Mouse (Mus musculus) urinary bladder, postnatal 10 days (tissue): ENCODE measurements around the gene Gm42906.

Experiments used
- DNase-seq: peaks from one replicate; pipeline ENCODE4 v3.0.0; 2022; ENCODE audit warnings: low spot score

Gene Gm42906

GRCm38 (mm10) chr5:151148079-151148478 lies 279.9 kb downstream of the Gm42906 start:
- no peak for DNase-seq

- DNase-seq: no peak
These were observed 282.2 kb downstream of the Gm42906 start for GRCm38 (mm10) chr5:151145807-151146206.

DNA sequence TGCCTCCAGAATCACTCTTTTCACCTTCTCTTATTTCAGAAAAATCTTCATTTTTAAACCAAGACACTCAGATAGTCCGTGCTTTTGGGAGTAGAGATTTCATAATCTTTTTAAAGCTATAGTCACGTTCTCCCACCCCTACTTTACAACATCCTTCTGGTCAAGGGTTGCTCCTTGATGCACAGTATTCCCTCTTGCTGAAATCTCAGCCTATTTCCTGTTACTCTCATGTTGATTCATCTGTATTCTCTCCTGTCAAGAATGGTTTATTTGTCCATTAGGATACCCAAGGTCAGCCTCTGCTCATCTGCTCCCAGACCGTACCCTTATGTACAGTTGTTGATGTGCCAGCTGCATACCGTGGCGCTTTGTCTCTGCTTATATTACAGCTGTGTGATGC lies 284.0 kb downstream of the Gm42906 start:
- DNase-seq: no peak

DNA sequence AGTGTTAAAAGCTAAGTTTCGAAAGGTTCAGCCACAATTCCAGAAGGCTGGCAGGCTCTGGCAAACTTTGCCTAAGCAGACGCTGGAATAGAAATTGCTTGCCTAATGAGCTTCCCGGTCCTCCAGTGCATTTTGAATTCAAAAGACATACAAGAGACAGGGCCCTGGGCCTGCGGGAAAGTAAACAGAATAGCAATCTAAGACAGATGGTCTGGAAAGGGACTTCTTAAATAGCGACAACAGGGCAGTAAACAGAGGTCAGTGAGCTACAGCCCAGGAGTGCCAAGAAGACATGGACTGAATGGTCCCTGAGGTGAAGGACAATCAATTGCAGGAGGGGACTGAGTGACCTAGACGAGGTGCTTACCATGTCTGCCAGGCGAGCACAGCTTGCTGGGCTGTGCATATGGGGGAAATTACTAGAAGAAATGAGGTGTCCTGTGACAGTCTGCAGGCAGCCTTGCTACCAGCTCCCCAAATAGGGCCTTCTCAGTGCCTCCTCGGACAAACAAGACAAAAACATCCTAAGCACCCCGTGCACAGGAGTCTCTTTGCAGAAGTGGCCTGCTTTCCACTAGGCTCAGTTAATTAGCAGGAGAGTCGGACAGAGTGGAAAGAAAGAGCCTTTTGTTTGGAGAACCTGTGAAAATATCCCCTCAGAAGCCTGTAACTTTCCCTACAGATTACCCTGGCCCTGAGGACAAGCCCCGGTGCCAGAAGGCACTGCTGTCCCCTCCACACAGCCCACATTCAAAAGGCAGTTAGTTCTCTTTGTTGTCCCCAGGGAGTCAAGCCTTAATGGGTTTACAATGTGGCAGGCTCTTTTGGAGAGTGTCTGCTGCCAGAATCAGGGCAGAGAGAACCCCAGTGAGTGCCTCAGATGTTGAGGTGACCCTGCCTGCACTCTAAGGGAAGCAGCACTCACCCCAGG lies 285.0 kb downstream of the Gm42906 start:
- no peak for DNase-seq

GRCm38 (mm10) chr5:151142241-151142640 lies 285.7 kb downstream of the Gm42906 start:
- DNase-seq: no peak

DNA sequence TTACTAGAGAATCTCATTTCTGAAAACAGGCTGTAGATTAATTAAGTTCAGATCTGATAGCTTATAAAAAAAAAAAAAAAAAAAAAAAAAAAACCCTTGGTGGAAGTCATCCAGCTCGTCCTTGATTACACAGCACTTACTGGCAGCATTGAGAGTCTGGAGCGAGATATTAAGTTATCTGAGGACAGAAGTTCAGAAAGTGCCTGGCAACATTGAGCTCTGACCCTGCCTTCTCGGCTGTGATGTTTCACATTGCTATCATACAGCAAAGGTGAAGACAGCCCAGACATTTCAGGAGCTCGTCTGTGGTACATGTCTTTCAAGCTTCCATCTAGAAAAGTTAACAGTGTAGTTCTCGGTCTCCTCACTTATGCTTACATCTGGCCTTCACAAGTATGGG lies 290.1 kb downstream of the Gm42906 start:
- DNase-seq: no peak

GRCm38 (mm10) chr5:151137311-151137710 lies 290.7 kb downstream of the Gm42906 start:
- no peak for DNase-seq

- DNase-seq: no peak
These were observed 292.0 kb downstream of the Gm42906 start for GRCm38 (mm10) chr5:151135965-151136364.

DNA sequence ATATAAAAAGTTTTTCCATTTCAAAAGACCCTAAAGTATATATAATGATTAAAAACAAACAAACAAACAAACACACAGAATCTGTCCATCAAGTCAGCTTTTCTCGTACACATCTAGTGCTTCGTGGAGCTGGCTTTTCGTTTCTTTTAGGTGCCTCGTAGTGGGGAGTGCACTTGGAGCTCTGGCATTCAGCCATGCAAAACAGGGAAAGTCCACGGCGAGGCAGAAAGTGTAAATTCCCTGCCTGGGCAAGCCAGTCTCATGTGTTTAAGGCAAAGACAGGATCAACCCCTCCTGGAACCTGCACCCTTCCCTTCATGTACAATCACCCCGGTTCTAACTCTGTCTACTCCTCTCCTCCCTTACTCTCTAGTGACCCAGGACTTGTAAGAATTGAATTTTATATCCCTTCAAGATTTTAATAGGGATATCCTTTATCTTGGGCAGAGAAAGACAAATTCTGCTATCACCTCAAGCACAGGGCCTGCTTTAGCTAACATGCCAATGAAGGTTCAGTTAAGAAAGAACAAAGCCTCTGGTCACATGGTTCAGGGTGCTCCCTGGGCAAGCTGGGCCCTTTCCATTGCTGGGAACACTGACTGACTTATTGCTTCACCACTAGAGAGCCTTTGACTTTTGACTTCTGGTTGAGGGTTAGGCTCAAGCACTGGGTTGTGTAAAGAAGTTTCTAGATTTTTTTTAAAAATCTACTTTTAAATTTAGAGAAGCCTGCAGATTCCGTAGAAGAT lies 292.7 kb downstream of the Gm42906 start:
- DNase-seq: no peak

- DNase-seq: no peak
These were observed 293.8 kb downstream of the Gm42906 start for GRCm38 (mm10) chr5:151134202-151134601.

DNA sequence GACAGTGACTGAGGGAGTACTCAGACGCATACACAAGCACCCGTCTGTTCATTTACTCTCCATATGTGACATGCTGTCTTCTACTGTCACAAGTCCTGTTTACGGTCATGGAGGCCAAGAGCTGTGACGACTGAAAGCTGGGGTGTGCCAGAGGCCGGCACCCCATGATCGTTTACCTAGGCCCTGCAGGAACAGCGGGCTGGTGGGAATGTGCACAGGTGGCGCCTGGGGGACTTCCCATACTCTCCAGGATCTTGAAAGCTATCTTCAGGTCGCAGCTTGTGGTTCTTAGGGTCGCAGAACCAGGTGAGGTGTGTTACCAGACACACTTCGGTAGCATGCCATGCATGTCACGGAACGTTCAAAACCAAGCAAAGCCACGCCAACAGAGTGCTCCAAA lies 294.2 kb downstream of the Gm42906 start:
- no peak for DNase-seq

DNA sequence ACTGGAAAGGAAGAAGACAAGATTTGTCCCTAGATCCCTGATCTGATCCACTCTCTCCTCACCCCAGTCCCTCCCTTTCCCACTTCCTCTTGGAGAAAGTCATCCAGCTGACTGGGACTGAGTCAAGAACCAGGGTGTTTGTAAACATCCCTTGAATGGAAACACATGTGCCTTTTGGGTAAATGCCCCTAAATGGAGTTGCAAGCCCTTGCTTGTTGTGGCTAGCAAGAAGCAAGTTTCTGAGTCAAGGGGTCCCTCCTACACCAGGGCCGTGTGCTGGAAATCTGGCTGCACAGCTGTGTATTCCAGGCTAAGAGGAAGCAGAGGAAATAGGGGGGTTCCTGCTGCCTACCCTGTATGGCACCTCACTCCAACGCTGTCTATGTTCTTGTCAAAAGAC lies 298.2 kb downstream of the Gm42906 start:
- DNase-seq: no peak

GRCm38 (mm10) chr5:151127298-151127717 lies 300.7 kb downstream of the Gm42906 start:
- no peak for DNase-seq

- no peak for DNase-seq
These were observed 301.4 kb downstream of the Gm42906 start for GRCm38 (mm10) chr5:151126608-151127005.

- DNase-seq: no peak
These were observed 301.9 kb downstream of the Gm42906 start for GRCm38 (mm10) chr5:151125985-151126607.

GRCm38 (mm10) chr5:151117846-151118245 lies 310.1 kb downstream of the Gm42906 start:
- DNase-seq: no peak

DNA sequence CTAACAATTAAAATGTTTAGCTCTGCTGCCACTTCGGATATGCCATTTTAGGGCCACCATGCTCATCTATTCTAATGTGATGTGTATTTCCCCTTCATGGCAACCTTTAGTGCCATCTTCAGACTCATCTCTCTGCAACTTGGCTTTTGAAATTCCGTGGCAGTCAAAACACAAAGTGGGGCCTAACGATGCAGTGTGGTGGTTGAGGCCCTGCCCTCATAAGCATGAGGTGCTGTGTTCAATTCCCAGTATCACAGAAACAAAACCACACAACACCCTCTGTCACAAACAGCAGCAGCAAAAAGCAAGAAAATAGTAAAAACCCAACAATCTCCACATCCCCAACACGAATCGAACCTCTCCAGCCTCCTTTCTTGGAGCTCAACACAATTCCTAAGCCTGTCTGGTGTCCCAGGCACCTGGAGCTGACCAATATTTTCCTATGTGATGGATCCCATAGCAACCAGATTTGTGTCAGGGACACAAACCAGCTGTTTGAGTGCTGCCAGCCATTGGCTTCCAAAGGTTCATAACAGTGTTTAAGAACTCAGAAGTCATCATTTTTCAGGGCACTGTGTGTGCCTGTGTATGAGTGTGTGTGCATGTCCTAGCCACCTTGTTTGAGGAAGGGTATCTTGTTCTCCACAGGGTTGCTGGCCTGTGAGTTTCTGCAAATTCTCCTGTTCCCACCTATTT lies 311.6 kb downstream of the Gm42906 start:
- no peak for DNase-seq

DNA sequence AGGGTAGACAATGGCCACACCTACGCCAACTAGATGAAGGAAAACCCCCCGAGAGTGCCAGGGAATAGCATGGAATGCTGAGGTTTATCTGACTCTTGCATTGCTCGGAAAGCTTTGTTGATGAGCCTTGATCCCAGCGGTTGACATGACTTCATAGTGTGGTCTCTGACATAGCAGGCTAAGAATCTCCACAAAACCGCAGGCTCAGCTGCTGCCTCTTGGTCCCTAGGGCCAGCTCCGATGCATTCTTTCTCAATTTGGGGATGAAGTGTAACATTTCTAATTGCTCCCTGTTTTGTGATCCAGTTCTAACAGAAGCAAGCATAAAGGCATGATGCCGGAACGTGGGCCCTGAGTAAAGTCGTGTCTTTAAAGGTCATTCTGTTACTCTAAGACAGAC lies 315.2 kb downstream of the Gm42906 start:
- DNase-seq: no peak

- no peak for DNase-seq
These were observed 316.7 kb downstream of the Gm42906 start for GRCm38 (mm10) chr5:151111080-151111871.

GRCm38 (mm10) chr5:151110461-151110908 lies 317.5 kb downstream of the Gm42906 start:
- no peak for DNase-seq

DNA sequence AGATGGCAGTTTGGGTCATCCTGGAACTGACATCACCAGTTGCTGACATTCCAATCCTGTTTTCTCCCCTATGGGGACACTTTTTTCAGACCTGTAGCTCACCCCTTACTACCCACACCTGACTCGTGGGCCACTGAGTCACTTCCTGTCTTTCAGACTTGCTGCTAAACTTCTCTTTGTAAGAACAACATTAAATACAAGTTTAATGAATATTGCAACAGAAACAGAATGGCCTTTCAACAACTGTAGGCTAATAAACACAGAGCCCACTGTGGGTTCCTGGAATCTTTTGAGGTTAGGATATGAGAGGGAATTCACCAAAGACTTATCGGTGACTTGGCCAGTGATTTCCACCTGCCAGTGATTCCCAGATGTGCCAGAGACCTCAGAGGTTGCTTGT lies 318.1 kb downstream of the Gm42906 start:
- DNase-seq: no peak
